17 mouse cellular contexts compared by ENCODE assay signal in genomic region chrX:93042736-93043135, GRCm38 (mm10).
DNase-seq lines count a peak whose midpoint lies in the region; ATAC-seq lines count a peak whose summit lies in the region.
"Had no signal": no experiment of that assay in that cellular context is flagged by ENCODE, and none has a peak within 500 bp of the region (broad histone marks: within the 10 kb centered on the region; RNA-seq: fewer than 3 reads in every experiment).

No protein-coding gene starts in this region.

- H3K9ac ChIP-seq in forebrain, embryonic 15.5 days (replicated peaks) = no peak overlapping the region
- no peak overlapping the region for H3K9ac ChIP-seq in forebrain, embryonic 16.5 days (replicated peaks; ENCODE audit: low read depth, low read length)
- H3K9ac ChIP-seq: embryonic facial prominence, embryonic 15.5 days; liver, postnatal 0 days had no signal

- ATAC-seq in forebrain, embryonic 15.5 days (replicated peaks) = peak; percentile 78; the same call in 1 of the 2 replicates
- peak; percentile 77 for ATAC-seq in forebrain, embryonic 16.5 days
- ATAC-seq: liver, postnatal 0 days; midbrain, embryonic 16.5 days had no signal

- H3K4me2 ChIP-seq in forebrain, embryonic 15.5 days (replicated peaks) = no peak overlapping the region
- no peak overlapping the region for H3K4me2 ChIP-seq in forebrain, embryonic 16.5 days (ENCODE audit: low read length)
- H3K4me2 ChIP-seq: embryonic facial prominence, embryonic 15.5 days had no signal

- DNase-seq in forebrain, embryonic 10.5 days (ENCODE audit: extremely low spot score, low spot score) = no peak
- DNase-seq in layer of hippocampus, postnatal 14 days (ENCODE audit: low spot score in 2 of 2) = peak; percentile 1 to 13
- no peak for DNase-seq in layer of hippocampus, adult 9-10 months (ENCODE audit: low spot score)
- DNase-seq in heart, postnatal 4 days = peak; percentile 5
- DNase-seq in ovary, postnatal 10 days (ENCODE audit: low spot score) = no peak
- DNase-seq: cerebellum, adult 11 months; kidney, adult 8-10 months; kidney, postnatal 25 days; liver; liver, postnatal 0 days; lung, postnatal 14 days; thymus, postnatal 14 days had no signal

- H3K4me3 ChIP-seq in forebrain, embryonic 15.5 days = no peak overlapping the region
- H3K4me3 ChIP-seq in forebrain, embryonic 10.5 days = no peak overlapping the region
- no peak overlapping the region for H3K4me3 ChIP-seq in forebrain, embryonic 16.5 days (replicated peaks; ENCODE audit: low read length)
- H3K4me3 ChIP-seq: embryonic facial prominence, embryonic 15.5 days; megakaryocyte, embryonic 14.5 days had no signal

- no peak overlapping the region for H3K27ac ChIP-seq in forebrain, embryonic 15.5 days (replicated peaks)
- no peak overlapping the region for H3K27ac ChIP-seq in forebrain, embryonic 10.5 days
- H3K27ac ChIP-seq in forebrain, embryonic 16.5 days (ENCODE audit: low read length) = no peak overlapping the region
- H3K27ac ChIP-seq: embryonic facial prominence, embryonic 15.5 days had no signal

- H3K4me1 ChIP-seq in forebrain, embryonic 15.5 days = no peaks in the 10 kb centered on the region
- H3K4me1 ChIP-seq in forebrain, embryonic 10.5 days = no peaks in the 10 kb centered on the region
- H3K4me1 ChIP-seq in forebrain, embryonic 16.5 days (replicated peaks; ENCODE audit: control insufficient read depth, insufficient read depth, low read length) = no peaks in the 10 kb centered on the region
- H3K4me1 ChIP-seq: embryonic facial prominence, embryonic 15.5 days; megakaryocyte, embryonic 14.5 days had no signal

- H3K27me3 ChIP-seq in forebrain, embryonic 15.5 days = no peaks in the 10 kb centered on the region
- H3K27me3 ChIP-seq in forebrain, embryonic 10.5 days (ENCODE audit: poor library complexity, severe bottlenecking) = no peaks in the 10 kb centered on the region; the same call in 1 of the 2 replicates
- H3K27me3 ChIP-seq in forebrain, embryonic 16.5 days (replicated peaks; ENCODE audit: control insufficient read depth, insufficient read depth, low read length) = no peaks in the 10 kb centered on the region
- H3K27me3 ChIP-seq: embryonic facial prominence, embryonic 15.5 days had no signal

- no peaks in the 10 kb centered on the region for H3K36me3 ChIP-seq in forebrain, embryonic 15.5 days
- H3K36me3 ChIP-seq in forebrain, embryonic 10.5 days (replicated peaks) = no peaks in the 10 kb centered on the region
- H3K36me3 ChIP-seq in forebrain, embryonic 16.5 days (ENCODE audit: control insufficient read depth, insufficient read depth) = no peaks in the 10 kb centered on the region
- H3K36me3 ChIP-seq: embryonic facial prominence, embryonic 15.5 days had no signal

- WGBS in forebrain, embryonic 15.5 days = 60% methylated on average over 3 of the region's 3 CpGs
- 81% methylated on average over 3 of the region's 3 CpGs for WGBS in forebrain, embryonic 10.5 days
- 50% methylated on average over 3 of the region's 3 CpGs for WGBS in forebrain, embryonic 16.5 days

- no peaks in the 10 kb centered on the region for H3K9me3 ChIP-seq in forebrain, embryonic 15.5 days
- H3K9me3 ChIP-seq in forebrain, embryonic 10.5 days = no peaks in the 10 kb centered on the region
- no peaks in the 10 kb centered on the region for H3K9me3 ChIP-seq in forebrain, embryonic 16.5 days (ENCODE audit: control insufficient read depth, low read length)
- H3K9me3 ChIP-seq: embryonic facial prominence, embryonic 15.5 days; megakaryocyte, embryonic 14.5 days had no signal

Comparison
In these comparisons a context has a peak if more than half of its experiments do, and no peak if none do; other contexts are left out.
1. DNase-seq: peak in layer of hippocampus, postnatal 14 days (2 of 2) and heart, postnatal 4 days (single experiment); none in forebrain, embryonic 10.5 days (single experiment), layer of hippocampus, adult 9-10 months (single experiment) and ovary, postnatal 10 days (single experiment).